Mouse (Mus musculus) gastrocnemius, adult 8-10 months (tissue): ENCODE data around the gene Fbxo17. TPM values are rescaled to one million over a fixed set of nuclear protein-coding genes. Genes with fewer than 3 reads are reported as not detected.
"Not testable (repeated sequence)": the region's sequence is repeated elsewhere in the genome, so short reads cannot be mapped to it uniquely, and the experiment has no call there.

Experiments
- DNase-seq, 2 experiments: peaks; one replicate each; pipeline ENCODE4 v3.0.0; 2022; ENCODE audit warnings: low spot score in 2 of 2
- total RNA-seq, 4 experiments: library from RNA; stranded (reverse); gene quantifications; 2 replicates each; pipeline ENCODE4 v1.2.4; 2022

Fbxo17 gene
- total RNA-seq, result 1 to 10 TPM; 4.0 to 7.0 (median 5.6) TPM

GRCm38 (mm10) chr7:28716590-28717281 lies at the start of gene Fbxo17:
Gene Fbxo17 (plus strand): TSS chr7:28716804.
- peak; percentile 46 to 53 for DNase-seq

GRCm38 (mm10) chr7:28671172-28671571 lies 45.4 kb upstream of the Fbxo17 start:
- DNase-seq, result no peak

- no peak for DNase-seq
These were observed 44.3 kb upstream of the Fbxo17 start for GRCm38 (mm10) chr7:28672276-28672675.

GRCm38 (mm10) chr7:28672786-28673185 lies 43.8 kb upstream of the Fbxo17 start:
- not testable (repeated sequence) for DNase-seq

GRCm38 (mm10) chr7:28674994-28675393 lies 41.6 kb upstream of the Fbxo17 start:
- DNase-seq, result no peak

- DNase-seq, result no peak
These were observed 40.9 kb upstream of the Fbxo17 start for GRCm38 (mm10) chr7:28675746-28676145.

- DNase-seq, result no peak
These were observed 39.6 kb upstream of the Fbxo17 start for GRCm38 (mm10) chr7:28676811-28677541.

- DNase-seq, result no peak
These were observed 39.0 kb upstream of the Fbxo17 start for GRCm38 (mm10) chr7:28677624-28678023.

GRCm38 (mm10) chr7:28691075-28691474 lies 25.5 kb upstream of the Fbxo17 start:
- DNase-seq, result no peak

GRCm38 (mm10) chr7:28692545-28693320 lies 23.9 kb upstream of the Fbxo17 start, which contains the start of gene Fbxo27:
Gene Fbxo27 (plus strand): TSS chr7:28692849.
- DNase-seq, result no peak

GRCm38 (mm10) chr7:28693321-28693966 lies 23.2 kb upstream of the Fbxo17 start:
- peak; percentile 19 to 45 for DNase-seq

- no peak for DNase-seq
These were observed 22.2 kb upstream of the Fbxo17 start for GRCm38 (mm10) chr7:28694423-28694822.

- no peak for DNase-seq
These were observed 21.6 kb upstream of the Fbxo17 start for GRCm38 (mm10) chr7:28694966-28695511.

- DNase-seq, result no peak
These were observed 19.3 kb upstream of the Fbxo17 start for GRCm38 (mm10) chr7:28697277-28697676.

- DNase-seq, result no peak
These were observed 16.3 kb upstream of the Fbxo17 start for GRCm38 (mm10) chr7:28700269-28700668.

- DNase-seq, result not testable (repeated sequence)
These were observed 15.3 kb upstream of the Fbxo17 start for GRCm38 (mm10) chr7:28701306-28701705.

GRCm38 (mm10) chr7:28702601-28703143 lies 13.9 kb upstream of the Fbxo17 start:
- DNase-seq, result no peak

GRCm38 (mm10) chr7:28709454-28709853 lies 7.2 kb upstream of the Fbxo17 start:
- DNase-seq, result no peak

- no peak for DNase-seq
These were observed 5.6 kb upstream of the Fbxo17 start for GRCm38 (mm10) chr7:28710962-28711361.

- DNase-seq, result no peak
These were observed 1.9 kb upstream of the Fbxo17 start for GRCm38 (mm10) chr7:28714667-28715066.

- no peak for DNase-seq
These were observed 1.0 kb upstream of the Fbxo17 start for GRCm38 (mm10) chr7:28715598-28715997.
